13 mouse cellular contexts compared by ENCODE assay signal in the genomic region with DNA sequence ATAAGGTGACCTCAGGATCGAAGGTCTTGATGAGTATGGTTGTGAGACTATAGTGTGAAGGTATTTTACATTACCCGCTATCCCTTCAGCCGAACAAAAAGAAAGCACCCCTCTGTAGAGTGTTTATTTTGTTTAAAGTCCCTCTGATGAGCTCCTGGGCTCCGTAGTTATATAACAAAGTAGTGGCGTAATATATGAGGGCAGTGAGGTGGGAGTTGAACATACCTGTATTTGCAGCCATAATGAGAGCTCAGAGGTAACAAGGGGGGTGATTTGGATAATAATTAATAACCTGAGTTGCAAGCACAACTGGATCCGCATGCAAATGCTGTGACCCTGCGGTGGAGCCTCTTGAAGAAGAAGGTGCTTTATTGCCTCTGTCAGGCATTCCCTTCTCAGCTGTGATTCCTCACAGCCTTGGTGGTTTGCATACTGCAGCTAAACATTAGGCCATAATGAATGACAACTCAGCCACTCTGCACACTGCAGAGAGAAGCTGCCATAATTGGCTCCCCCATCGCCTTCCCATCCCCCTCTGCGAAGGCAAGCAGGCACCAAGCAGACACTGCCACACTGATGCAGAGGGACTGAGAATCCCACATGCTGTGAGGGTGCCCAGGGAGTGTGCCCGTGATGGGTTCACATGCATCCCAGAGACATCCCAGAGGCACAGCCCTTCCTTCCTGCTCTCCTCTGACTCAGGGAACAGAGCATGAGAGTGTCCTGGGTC.
DNase-seq lines count a peak whose midpoint lies in the region; ATAC-seq and TF ChIP-seq lines count a peak whose summit lies in the region.
"Had no signal": no experiment of that assay in that cellular context is flagged by ENCODE, and none has a peak within 500 bp of the region (broad histone marks: within the 10 kb centered on the region; RNA-seq: fewer than 3 reads in every experiment).

No protein-coding gene starts in this region.

- WGBS in kidney, embryonic 16.5 days, result 23% methylated on average over 10 of the region's 10 CpGs
- WGBS in forebrain, embryonic 12.5 days, result 69% methylated on average over 10 of the region's 10 CpGs
- WGBS in intestine, embryonic 16.5 days, result 34% methylated on average over 10 of the region's 10 CpGs

- TF ChIP-seq POLR2A in bone marrow macrophage, adult 2 months (IDR thresholded peaks at IDR 0.05; ENCODE audit: borderline replicate concordance, low read depth, low read length), result no peak

- H3K4me2 ChIP-seq in kidney, embryonic 16.5 days (replicated peaks; ENCODE audit: low read depth, low read length), result 0 out of 2 replicates have a peak overlapping the region, but pooled peaks have one; percentile 12
- H3K4me2 ChIP-seq in forebrain, embryonic 12.5 days, result no peak overlapping the region
- H3K4me2 ChIP-seq in intestine, embryonic 16.5 days (ENCODE audit: low read depth, low read length), result no peak overlapping the region
- H3K4me2 ChIP-seq: limb, embryonic 12.5 days had no signal

- peak; percentile 81 for ATAC-seq in kidney, embryonic 16.5 days (ENCODE audit: low FRiP score, low TSS enrichment)
- ATAC-seq in forebrain, embryonic 12.5 days (ENCODE audit: low FRiP score), result peak; percentile 77
- peak; percentile 62 for ATAC-seq in intestine, embryonic 16.5 days
- no peak for ATAC-seq in granulocyte monocyte progenitor cell, adult 5-6 weeks (replicated peaks; ENCODE audit: poor library complexity, severe bottlenecking)

- H3K4me1 ChIP-seq in kidney, embryonic 16.5 days (ENCODE audit: insufficient read depth, low read length), result peaks cover 19% of the 10 kb centered on the region
- H3K4me1 ChIP-seq in bone marrow macrophage, adult 2 months (ENCODE audit: control insufficient read depth, insufficient read depth, low read length), result peaks cover 23% of the 10 kb centered on the region
- 0 out of 2 replicates have a peak, but pooled peaks cover 5% of the 10 kb centered on the region for H3K4me1 ChIP-seq in forebrain, embryonic 12.5 days
- peaks cover 12% of the 10 kb centered on the region for H3K4me1 ChIP-seq in intestine, embryonic 16.5 days (ENCODE audit: control insufficient read depth, insufficient read depth, low read length)

- H3K9me3 ChIP-seq in kidney, embryonic 16.5 days (ENCODE audit: low read length), result no peaks in the 10 kb centered on the region; the same call in 1 of the 2 replicates
- no peaks in the 10 kb centered on the region for H3K9me3 ChIP-seq in forebrain, embryonic 12.5 days
- H3K9me3 ChIP-seq in intestine, embryonic 16.5 days (ENCODE audit: control insufficient read depth, low read length), result no peaks in the 10 kb centered on the region
- H3K9me3 ChIP-seq: limb, embryonic 12.5 days had no signal

- H3K4me3 ChIP-seq in kidney, embryonic 16.5 days (ENCODE audit: low read length), result no peak overlapping the region
- H3K4me3 ChIP-seq in bone marrow macrophage, adult 2 months (ENCODE audit: insufficient read depth, low read length), result no peak overlapping the region
- H3K4me3 ChIP-seq in forebrain, embryonic 12.5 days (replicated peaks), result no peak overlapping the region
- no peak overlapping the region for H3K4me3 ChIP-seq in intestine, embryonic 16.5 days (ENCODE audit: low read length)
- H3K4me3 ChIP-seq: limb, embryonic 12.5 days had no signal

- H3K36me3 ChIP-seq in kidney, embryonic 16.5 days (ENCODE audit: insufficient read depth, low read length), result no peaks in the 10 kb centered on the region
- H3K36me3 ChIP-seq in forebrain, embryonic 12.5 days (replicated peaks), result no peaks in the 10 kb centered on the region
- no peaks in the 10 kb centered on the region for H3K36me3 ChIP-seq in intestine, embryonic 16.5 days (ENCODE audit: control insufficient read depth, insufficient read depth, low read length)
- H3K36me3 ChIP-seq: limb, embryonic 12.5 days had no signal

- 0 out of 2 replicates have a peak overlapping the region, but pooled peaks have one; percentile 20 for H3K9ac ChIP-seq in kidney, embryonic 16.5 days (replicated peaks; ENCODE audit: low read length)
- H3K9ac ChIP-seq in forebrain, embryonic 12.5 days, result no peak overlapping the region
- H3K9ac ChIP-seq in intestine, embryonic 16.5 days (ENCODE audit: low read depth, low read length), result no peak overlapping the region
- H3K9ac ChIP-seq: limb, embryonic 12.5 days had no signal

- no peak for DNase-seq in kidney, postnatal 25 days
- no peak for DNase-seq in lung, postnatal 4 days
- no peak for DNase-seq in thymus, postnatal 25 days
- DNase-seq: cerebellum, postnatal 14 days; gastrocnemius, postnatal 14 days; layer of hippocampus, adult 9-11 months had no signal

- no peak for TF ChIP-seq CTCF in bone marrow macrophage, adult 2 months (IDR thresholded peaks at IDR 0.05; ENCODE audit: low read depth, low read length)

- H3K27me3 ChIP-seq in kidney, embryonic 16.5 days (ENCODE audit: insufficient read depth, low read length), result no peaks in the 10 kb centered on the region
- H3K27me3 ChIP-seq in forebrain, embryonic 12.5 days, result no peaks in the 10 kb centered on the region
- no peaks in the 10 kb centered on the region for H3K27me3 ChIP-seq in intestine, embryonic 16.5 days (replicated peaks; ENCODE audit: control insufficient read depth, insufficient read depth, low read length)
- H3K27me3 ChIP-seq: CH12.LX; limb, embryonic 12.5 days had no signal

- H3K27ac ChIP-seq in kidney, embryonic 16.5 days (ENCODE audit: low read length), result peak overlapping the region; percentile 81
- peak overlapping the region; percentile 64 for H3K27ac ChIP-seq in bone marrow macrophage, adult 2 months (ENCODE audit: insufficient read depth, low read depth, low read length)
- peak overlapping the region; percentile 56; the same call in 1 of the 2 replicates for H3K27ac ChIP-seq in forebrain, embryonic 12.5 days
- H3K27ac ChIP-seq in intestine, embryonic 16.5 days (ENCODE audit: low read length), result no peak overlapping the region
- H3K27ac ChIP-seq: limb, embryonic 12.5 days had no signal
